12 mouse cellular contexts compared by ENCODE assay signal in genomic region chr8:78690795-78691194, GRCm38 (mm10).
A peak's percentile ranks its signal among the peaks of the same experiment; 100 is the strongest.
DNase-seq lines count a peak whose midpoint lies in the region; ATAC-seq lines count a peak whose summit lies in the region.
"Had no signal": no experiment of that assay in that cellular context is flagged by ENCODE, and none has a peak within 500 bp of the region (broad histone marks: within the 10 kb centered on the region; RNA-seq: fewer than 3 reads in every experiment).

No protein-coding gene starts in this region.

- H3K4me3 ChIP-seq in embryonic facial prominence, embryonic 15.5 days (replicated peaks) = no peak overlapping the region
- H3K4me3 ChIP-seq in hindbrain, embryonic 15.5 days = no peak overlapping the region
- H3K4me3 ChIP-seq in neural tube, embryonic 13.5 days = no peak overlapping the region
- H3K4me3 ChIP-seq: liver, embryonic 12.5 days had no signal

- WGBS in embryonic facial prominence, embryonic 15.5 days = 62% methylated on average over 10 of the region's 10 CpGs
- WGBS in hindbrain, embryonic 15.5 days = 49% methylated on average over 10 of the region's 10 CpGs
- 42% methylated on average over 10 of the region's 10 CpGs for WGBS in neural tube, embryonic 13.5 days

- no peak overlapping the region for H3K9ac ChIP-seq in embryonic facial prominence, embryonic 15.5 days
- H3K9ac ChIP-seq in hindbrain, embryonic 15.5 days = no peak overlapping the region
- H3K9ac ChIP-seq in neural tube, embryonic 13.5 days = no peak overlapping the region
- H3K9ac ChIP-seq: liver, embryonic 12.5 days had no signal

- peak; percentile 63 to 74 for DNase-seq in cerebellum, postnatal 14 days
- DNase-seq in cerebellum, adult 8-10 months = no peak
- no peak for DNase-seq in urinary bladder, adult 2 months (ENCODE audit: low spot score)
- no peak for DNase-seq in heart, adult 18-20 months
- no peak for DNase-seq in adrenal gland, postnatal 4 days (ENCODE audit: low spot score in 2 of 2)
- DNase-seq: lung, postnatal 4 days; thymus, postnatal 4 days had no signal

- H3K9me3 ChIP-seq in embryonic facial prominence, embryonic 15.5 days (replicated peaks) = no peaks in the 10 kb centered on the region
- no peaks in the 10 kb centered on the region for H3K9me3 ChIP-seq in hindbrain, embryonic 15.5 days
- no peaks in the 10 kb centered on the region for H3K9me3 ChIP-seq in neural tube, embryonic 13.5 days
- H3K9me3 ChIP-seq: liver, embryonic 12.5 days had no signal

- 0 out of 2 replicates have a peak, but pooled peaks cover 4% of the 10 kb centered on the region for H3K36me3 ChIP-seq in embryonic facial prominence, embryonic 15.5 days
- no peaks in the 10 kb centered on the region for H3K36me3 ChIP-seq in hindbrain, embryonic 15.5 days
- H3K36me3 ChIP-seq in neural tube, embryonic 13.5 days = no peaks in the 10 kb centered on the region

- H3K27me3 ChIP-seq in embryonic facial prominence, embryonic 15.5 days = no peaks in the 10 kb centered on the region
- no peaks in the 10 kb centered on the region for H3K27me3 ChIP-seq in hindbrain, embryonic 15.5 days
- no peaks in the 10 kb centered on the region for H3K27me3 ChIP-seq in neural tube, embryonic 13.5 days
- H3K27me3 ChIP-seq: liver, embryonic 12.5 days had no signal

- ATAC-seq in embryonic facial prominence, embryonic 15.5 days (ENCODE audit: insufficient number of reproducible peaks, low FRiP score, low TSS enrichment, low read depth) = peak; percentile 39; the same call in 1 of the 2 replicates
- ATAC-seq in hindbrain, embryonic 15.5 days (ENCODE audit: low FRiP score, low read depth) = peak; percentile 72
- ATAC-seq in neural tube, embryonic 13.5 days (ENCODE audit: low read depth) = peak; percentile 47; the same call in 1 of the 2 replicates
- ATAC-seq: intestine, embryonic 16.5 days; liver, embryonic 12.5 days had no signal

- 0 out of 2 replicates have a peak, but pooled peaks cover 4% of the 10 kb centered on the region for H3K4me1 ChIP-seq in embryonic facial prominence, embryonic 15.5 days
- H3K4me1 ChIP-seq in hindbrain, embryonic 15.5 days (replicated peaks) = peaks cover 7% of the 10 kb centered on the region; the same call in 1 of the 2 replicates
- H3K4me1 ChIP-seq in neural tube, embryonic 13.5 days (replicated peaks) = peaks cover 17% of the 10 kb centered on the region
- H3K4me1 ChIP-seq: liver, embryonic 12.5 days had no signal

- H3K27ac ChIP-seq in embryonic facial prominence, embryonic 15.5 days (replicated peaks) = no peak overlapping the region
- no peak overlapping the region for H3K27ac ChIP-seq in hindbrain, embryonic 15.5 days (replicated peaks)
- 0 out of 2 replicates have a peak overlapping the region, but pooled peaks have one; percentile 9 for H3K27ac ChIP-seq in neural tube, embryonic 13.5 days (replicated peaks)
- H3K27ac ChIP-seq: liver, embryonic 12.5 days had no signal

- no peak overlapping the region for H3K4me2 ChIP-seq in embryonic facial prominence, embryonic 15.5 days (replicated peaks)
- H3K4me2 ChIP-seq in hindbrain, embryonic 15.5 days = no peak overlapping the region
- H3K4me2 ChIP-seq in neural tube, embryonic 13.5 days = no peak overlapping the region
- H3K4me2 ChIP-seq: liver, embryonic 12.5 days had no signal

Comparison
In these comparisons a context has a peak if more than half of its experiments do, and no peak if none do; other contexts are left out.
1. DNase-seq: peak in cerebellum, postnatal 14 days (2 of 2); none in cerebellum, adult 8-10 months (single experiment), urinary bladder, adult 2 months (single experiment), heart, adult 18-20 months (0 of 2) and adrenal gland, postnatal 4 days (0 of 2).
2. Peak in every context shown above with its lines, with median percentiles within 50 percentile points of each other: ATAC-seq.